Mouse (Mus musculus) neural tube, embryonic 12.5 days (tissue): ENCODE measurements around the gene Plekha3. TPM values are rescaled to one million over a fixed set of nuclear protein-coding genes. Genes with fewer than 3 reads are reported as not detected.
A peak's percentile ranks its signal among the peaks of the same experiment; 100 is the strongest.

Experiments used
- ATAC-seq: fragments of 200-750 bp; cut with Nextera tagmentation; 2 replicates; pipeline ENCODE4 v1.8.0; 2017; ENCODE audit warnings: low read depth, mild to moderate bottlenecking, moderate TSS enrichment, moderate library complexity; ENCODE audit not compliant: low FRiP score
- H3K27ac ChIP-seq: fragments of 300-500 bp; sonication (generic); 2 replicates; pipeline ENCODE4 v1.5.1; 2016
- H3K27me3 ChIP-seq: fragments of 300-500 bp; sonication (generic); replicated peaks from 2 replicates; pipeline ENCODE4 v1.6.1; 2016; ENCODE audit warnings: mild to moderate bottlenecking
- H3K36me3 ChIP-seq: fragments of 300-500 bp; sonication (generic); 2 replicates; pipeline ENCODE4 v1.6.1; 2016; ENCODE audit warnings: mild to moderate bottlenecking
- H3K4me1 ChIP-seq: fragments of 300-500 bp; sonication (generic); 2 replicates; pipeline ENCODE4 v1.6.1; 2016
- H3K4me2 ChIP-seq: fragments of 300-500 bp; sonication (generic); replicated peaks from 2 replicates; pipeline ENCODE4 v1.6.1; 2016; ENCODE audit warnings: mild to moderate bottlenecking
- H3K4me3 ChIP-seq: fragments of 300-500 bp; sonication (generic); 2 replicates; pipeline ENCODE4 v1.5.1; 2016
- H3K9ac ChIP-seq: fragments of 300-500 bp; sonication (generic); 2 replicates; pipeline ENCODE4 v1.6.1; 2016; ENCODE audit warnings: mild to moderate bottlenecking
- H3K9me3 ChIP-seq: fragments of 300-500 bp; sonication (generic); 2 replicates; pipeline ENCODE4 v1.6.1; 2016; ENCODE audit warnings: mild to moderate bottlenecking
- WGBS: fragments of 180-500 bp; shearing (Covaris S2); methylation state at CpG from one replicate; pipeline ENCODE4 v1.1.7; 2016; 5-methylcytosine and 5-hydroxymethylcytosine counted together
- polyA plus RNA-seq: library from polyadenylated mRNA; unstranded; fragments of >200 nt; fragmentation: Nextera tagmentation; extraction: Ambion mirVana; gene quantifications from 2 replicates; pipeline ENCODE4 v1.2.1, GENCODE M21; 2016

Gene Plekha3
- polyA plus RNA-seq, 1 experiment from 2014 or later = 17.4 TPM

DNA sequence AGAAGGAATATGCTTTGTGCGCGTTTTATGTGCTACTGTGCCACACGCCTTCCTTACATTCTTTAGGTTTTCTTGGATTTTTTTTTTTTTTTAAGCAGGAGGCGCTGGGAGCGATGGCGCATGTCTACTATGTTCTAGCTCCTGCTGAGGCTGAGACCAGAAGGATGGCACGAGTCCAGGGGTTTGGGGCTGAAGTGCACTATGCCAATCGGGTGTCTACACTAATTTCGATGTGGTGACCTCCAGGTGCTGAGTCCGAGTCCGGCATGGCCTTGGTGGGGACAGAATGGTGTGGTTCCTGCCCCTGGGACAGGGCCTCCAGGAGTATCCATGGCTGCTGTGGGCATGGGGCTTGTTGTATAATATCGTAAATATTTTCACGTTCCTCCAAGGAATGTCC is 16.5 kb upstream of the Plekha3 start:
- Histone ChIP-seq H3K27ac (no peak overlapping the region), H3K4me3 (no peak overlapping the region), H3K9me3 (no peaks in the 10 kb centered on the region), H3K9ac (no peak overlapping the region), H3K27me3 (no peaks in the 10 kb centered on the region), H3K36me3 (no peaks in the 10 kb centered on the region), H3K4me1 (no peaks in the 10 kb centered on the region), H3K4me2 (no peak overlapping the region)
- no peak for ATAC-seq
- 82% methylated on average over 13 of the region's 13 CpGs for WGBS

DNA sequence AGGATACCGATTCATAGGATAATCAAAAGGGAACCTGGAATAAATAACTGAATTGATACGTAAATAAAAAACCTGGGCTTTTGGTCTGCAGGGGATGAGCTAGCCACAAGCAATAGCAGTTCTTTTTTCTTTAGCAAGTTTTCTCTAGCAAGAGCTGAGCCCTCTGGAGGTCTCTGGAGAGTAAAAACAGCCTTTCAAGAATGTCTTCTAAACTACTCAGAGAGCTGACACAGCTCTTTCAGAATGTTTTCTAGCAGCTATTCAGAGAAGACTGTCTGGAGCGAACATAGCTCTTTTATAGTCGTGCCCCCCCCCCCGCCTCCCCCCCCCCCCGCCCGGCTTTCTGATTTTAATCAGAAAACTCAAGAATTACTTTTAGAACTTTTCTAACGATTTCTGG is 15.7 kb upstream of the Plekha3 start:
- H3K27me3 ChIP-seq = no peaks in the 10 kb centered on the region
- no peak overlapping the region for H3K9ac ChIP-seq
- no peaks in the 10 kb centered on the region for H3K9me3 ChIP-seq
- peaks cover 8% of the 10 kb centered on the region for H3K36me3 ChIP-seq
- 55% methylated on average over 7 of the region's 8 CpGs for WGBS
- H3K4me3 ChIP-seq = no peak overlapping the region
- no peaks in the 10 kb centered on the region for H3K4me1 ChIP-seq
- no peak overlapping the region for H3K4me2 ChIP-seq
- no peak overlapping the region for H3K27ac ChIP-seq
- ATAC-seq = no peak

DNA sequence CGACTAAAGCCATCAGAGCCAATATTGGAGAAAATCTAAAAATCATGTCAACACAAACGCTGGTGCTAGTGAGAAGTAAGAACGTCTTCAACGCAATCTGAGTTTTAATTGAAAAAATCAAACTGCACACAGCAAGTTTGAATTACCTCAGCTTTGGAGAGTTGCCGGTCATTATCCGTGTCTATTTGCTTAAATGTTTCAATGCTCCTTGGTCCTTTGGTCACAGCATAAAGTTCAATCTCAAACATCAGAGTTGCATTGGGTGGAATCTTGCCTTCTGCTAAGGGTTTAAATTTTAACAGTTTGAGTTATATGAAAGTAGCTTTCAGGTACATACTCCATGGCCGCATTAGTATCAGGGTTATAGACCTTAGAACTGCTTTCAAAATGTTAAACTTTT is 9.6 kb upstream of the Plekha3 start:
- no peak for ATAC-seq
- no peak overlapping the region for H3K9ac ChIP-seq
- peaks cover 17% of the 10 kb centered on the region for H3K36me3 ChIP-seq
- no peaks in the 10 kb centered on the region for H3K9me3 ChIP-seq
- H3K27me3 ChIP-seq = no peaks in the 10 kb centered on the region
- H3K4me2 ChIP-seq = no peak overlapping the region
- no peaks in the 10 kb centered on the region for H3K4me1 ChIP-seq
- no peak overlapping the region for H3K27ac ChIP-seq
- WGBS = 95% methylated on average over 7 of the region's 7 CpGs
- no peak overlapping the region for H3K4me3 ChIP-seq

DNA sequence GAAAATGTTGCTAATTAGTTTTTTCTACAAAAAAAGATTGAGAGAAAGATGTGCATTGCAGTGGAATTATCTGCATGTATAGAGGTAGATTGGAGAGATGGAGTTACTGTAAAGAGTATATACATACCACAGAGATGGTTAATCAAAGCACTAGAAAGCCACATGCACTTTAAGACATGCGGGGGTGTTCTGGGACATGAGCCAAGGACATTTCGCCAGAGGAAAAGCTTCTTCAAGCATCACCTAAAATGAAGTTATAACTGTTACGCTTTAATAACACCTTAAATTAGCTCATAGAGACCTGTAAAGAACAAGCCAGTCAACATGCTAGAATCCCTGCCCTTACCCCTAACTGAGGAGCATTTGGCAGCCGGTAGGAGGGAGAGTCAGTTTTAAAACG is 7.9 kb upstream of the Plekha3 start:
- Histone ChIP-seq H3K27me3 (no peaks in the 10 kb centered on the region), H3K27ac (no peak overlapping the region), H3K9me3 (no peaks in the 10 kb centered on the region), H3K36me3 (peaks cover 17% of the 10 kb centered on the region), H3K9ac (no peak overlapping the region), H3K4me3 (no peak overlapping the region), H3K4me1 (peaks cover 7% of the 10 kb centered on the region; the same call in 1 of the 2 replicates), H3K4me2 (no peak overlapping the region)
- 86% methylated on average over 5 of the region's 5 CpGs for WGBS
- no peak for ATAC-seq

DNA sequence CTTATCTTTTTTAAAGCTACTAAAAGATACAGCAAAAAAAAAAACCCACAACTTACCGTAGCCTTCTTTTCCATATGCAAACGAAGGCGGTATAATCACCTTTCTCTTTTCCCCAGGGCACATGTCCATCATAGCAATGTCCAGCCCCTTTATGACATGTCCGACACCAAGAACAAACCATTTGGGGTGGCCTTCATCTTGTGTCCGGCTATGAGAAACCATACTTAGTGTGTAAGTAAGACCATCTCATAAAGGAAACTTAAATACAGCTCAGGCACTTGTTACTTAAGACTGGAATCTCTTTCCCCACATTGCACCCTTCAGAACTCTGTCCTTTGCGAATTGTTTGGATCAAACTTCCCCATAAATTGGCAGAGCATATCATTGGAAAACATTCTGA is 3.4 kb upstream of the Plekha3 start:
- no peaks in the 10 kb centered on the region for H3K27me3 ChIP-seq
- H3K36me3 ChIP-seq = no peaks in the 10 kb centered on the region; the same call in 1 of the 2 replicates
- no peaks in the 10 kb centered on the region for H3K9me3 ChIP-seq
- no peak overlapping the region for H3K27ac ChIP-seq
- H3K4me2 ChIP-seq = peak overlapping the region; percentile 66
- H3K4me3 ChIP-seq = peak overlapping the region; percentile 39; the same call in 1 of the 2 replicates
- WGBS = 86% methylated on average over 6 of the region's 6 CpGs
- H3K4me1 ChIP-seq = peaks cover 21% of the 10 kb centered on the region
- no peak for ATAC-seq
- no peak overlapping the region for H3K9ac ChIP-seq

DNA sequence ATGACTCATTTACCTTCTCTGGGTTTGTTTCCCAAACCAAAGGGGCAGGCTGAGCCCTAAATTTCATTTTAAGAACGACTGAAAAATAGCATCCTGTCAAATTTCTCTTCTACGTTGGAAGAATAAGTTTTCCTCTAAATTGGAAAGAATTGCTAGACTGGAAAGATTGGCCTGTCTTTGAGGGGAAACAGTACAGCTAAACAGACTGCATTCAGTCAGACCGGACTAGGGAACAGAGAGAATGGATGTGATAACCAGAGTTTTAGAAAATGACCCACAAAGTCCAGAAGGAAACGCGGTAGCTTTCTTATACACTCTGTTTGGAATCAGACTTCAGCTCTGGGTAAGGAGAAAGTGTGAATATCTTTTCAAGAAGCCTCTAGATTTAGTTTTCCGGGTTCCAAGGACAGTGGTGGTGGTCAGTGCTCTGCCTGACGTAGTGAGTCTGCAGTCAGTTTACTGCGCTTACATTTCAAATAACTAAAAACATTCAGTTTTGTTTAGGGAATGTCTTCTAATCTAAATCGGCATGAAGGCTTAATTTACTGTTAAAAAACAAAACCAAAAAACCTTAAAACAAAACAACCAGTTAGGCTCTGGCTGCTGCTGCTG is 2.8 kb upstream of the Plekha3 start:
- H3K4me1 ChIP-seq = peaks cover 24% of the 10 kb centered on the region
- H3K9me3 ChIP-seq = no peaks in the 10 kb centered on the region
- peak overlapping the region; percentile 50 for H3K9ac ChIP-seq
- no peaks in the 10 kb centered on the region for H3K27me3 ChIP-seq
- 46% methylated on average over 9 of the region's 9 CpGs for WGBS
- no peaks in the 10 kb centered on the region; the same call in 1 of the 2 replicates for H3K36me3 ChIP-seq
- H3K27ac ChIP-seq = no peak overlapping the region
- H3K4me3 ChIP-seq = peak overlapping the region; percentile 39
- no peak for ATAC-seq
- H3K4me2 ChIP-seq = peak overlapping the region; percentile 66

DNA sequence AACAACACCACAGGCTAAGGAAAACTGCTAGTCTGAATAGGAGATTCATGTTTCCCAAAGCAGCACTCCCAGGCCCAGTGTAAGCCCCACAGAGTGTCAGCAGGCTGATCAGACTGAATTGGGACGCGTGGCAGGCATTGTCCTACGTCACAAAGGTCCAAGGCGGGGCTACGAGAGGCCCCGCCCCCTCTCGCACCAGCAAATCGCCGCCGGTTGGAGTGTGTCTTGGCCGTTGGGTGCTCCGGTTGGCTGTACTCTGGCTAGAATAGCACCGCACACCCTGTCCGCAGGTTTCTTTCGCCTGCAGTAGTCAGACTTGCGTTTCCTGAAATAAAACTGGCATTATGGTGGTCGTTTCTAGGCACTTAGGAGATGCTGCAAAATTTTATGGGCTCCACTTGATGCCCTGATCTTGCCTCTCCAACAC is 2.1 kb upstream of the Plekha3 start, which contains the start of gene Fkbp7:
TSS of gene Fkbp7 (minus strand) at position 151 of the 427 bp plus-strand sequence.
- ATAC-seq = peak; percentile 95
- peak within 1 kb of the TSS; percentile 50 for H3K9ac ChIP-seq
- H3K4me3 ChIP-seq = peak within 1 kb of the TSS; percentile 39
- no peaks in the 10 kb centered on the region for H3K9me3 ChIP-seq
- H3K27me3 ChIP-seq = no peaks in the 10 kb centered on the region
- peak within 1 kb of the TSS; percentile 66 for H3K4me2 ChIP-seq
- WGBS = under 1% methylated on average over 17 of the region's 17 CpGs
- no peaks in the 10 kb centered on the region for H3K36me3 ChIP-seq
- H3K4me1 ChIP-seq = peaks cover 24% of the 10 kb centered on the region
- peak within 1 kb of the TSS; percentile 9; the same call in 1 of the 2 replicates for H3K27ac ChIP-seq

DNA sequence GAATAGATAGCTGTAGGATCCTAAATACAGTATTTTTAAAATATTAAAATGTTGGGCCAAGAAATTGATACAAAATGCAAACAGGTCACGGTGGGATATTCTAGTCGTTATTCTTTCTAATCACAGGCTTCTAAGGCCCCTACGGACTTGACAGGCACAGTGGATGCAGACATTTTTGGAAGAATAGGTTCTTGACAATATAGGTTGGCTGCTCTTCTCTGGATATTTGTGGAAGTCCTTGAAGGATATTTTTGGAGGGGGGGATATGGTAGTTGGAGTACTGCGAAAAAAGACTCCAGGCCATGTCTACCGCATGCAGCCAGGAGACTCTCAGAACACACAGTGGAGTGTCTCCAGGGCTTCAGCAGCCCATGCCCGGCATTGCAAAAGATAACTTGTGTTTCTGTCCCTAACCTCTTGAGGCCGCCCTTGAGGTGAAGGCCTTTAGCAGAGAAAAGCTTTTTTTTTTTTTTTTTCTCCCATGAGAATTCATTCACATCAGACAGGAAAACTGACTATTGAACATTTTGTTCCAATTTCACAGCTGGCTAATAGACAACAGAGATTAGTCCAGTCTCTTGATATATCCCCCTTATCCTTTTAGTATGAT is 1.5 kb upstream of the Plekha3 start:
- Histone ChIP-seq H3K9me3 (no peaks in the 10 kb centered on the region), H3K4me3 (no peak overlapping the region), H3K27ac (no peak overlapping the region), H3K27me3 (no peaks in the 10 kb centered on the region), H3K4me2 (peak overlapping the region; percentile 66), H3K36me3 (no peaks in the 10 kb centered on the region), H3K4me1 (peaks cover 24% of the 10 kb centered on the region), H3K9ac (no peak overlapping the region)
- ATAC-seq = no peak
- 41% methylated on average over 7 of the region's 7 CpGs for WGBS

DNA sequence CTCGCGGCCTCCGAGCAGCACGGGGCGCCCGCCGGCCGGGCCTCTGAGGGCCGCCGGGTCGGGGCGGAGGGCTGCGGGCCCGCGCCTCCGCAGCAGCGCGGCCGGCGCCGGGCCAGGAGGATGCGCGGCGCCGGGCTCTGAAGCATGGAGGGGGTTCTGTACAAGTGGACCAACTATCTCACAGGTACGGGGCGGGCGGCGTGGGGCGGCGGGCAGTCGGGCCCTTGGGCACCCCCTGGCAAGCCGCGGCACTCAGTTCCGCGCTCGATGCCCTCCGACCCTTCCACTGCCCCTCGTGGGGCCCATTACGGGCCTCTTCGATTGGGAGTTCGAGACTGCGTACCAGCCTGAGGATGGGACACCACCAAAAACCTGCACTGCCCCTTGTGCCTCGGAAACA is 370 bp downstream of the Plekha3 start:
- peak overlapping the region; percentile 83 for H3K4me2 ChIP-seq
- under 1% methylated on average over 44 of the region's 44 CpGs for WGBS
- H3K9ac ChIP-seq = peak overlapping the region; percentile 86
- peak overlapping the region; percentile 87 for H3K4me3 ChIP-seq
- H3K27ac ChIP-seq = peak overlapping the region; percentile 62
- H3K27me3 ChIP-seq = no peaks in the 10 kb centered on the region
- peaks cover 24% of the 10 kb centered on the region for H3K4me1 ChIP-seq
- no peaks in the 10 kb centered on the region for H3K9me3 ChIP-seq
- 0 out of 2 replicates have a peak, but pooled peaks cover 3% of the 10 kb centered on the region for H3K36me3 ChIP-seq
- peak; percentile 28 for ATAC-seq

DNA sequence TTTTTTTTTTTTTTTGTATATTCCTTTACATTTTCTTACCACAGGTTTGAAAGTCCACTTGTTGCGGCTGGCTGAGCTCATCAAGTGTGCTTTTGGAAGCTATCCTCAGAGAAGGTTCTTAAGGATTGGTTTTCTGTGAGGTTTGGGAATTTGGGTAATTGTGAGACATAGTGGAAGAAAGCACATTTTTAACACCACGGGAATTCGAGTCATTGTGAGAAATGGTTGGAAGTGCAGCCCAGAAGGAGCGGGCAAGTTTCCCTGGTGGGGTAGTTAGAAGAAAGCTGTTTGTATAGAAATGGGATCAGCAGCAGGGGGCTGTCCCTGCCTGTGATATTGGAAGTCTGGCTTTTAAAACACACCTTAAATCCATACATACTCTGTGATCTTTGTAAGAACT is 868 bp downstream of the Plekha3 start:
- Histone ChIP-seq H3K9ac (peak overlapping the region; percentile 86), H3K4me3 (peak overlapping the region; percentile 87), H3K4me1 (peaks cover 24% of the 10 kb centered on the region), H3K9me3 (no peaks in the 10 kb centered on the region), H3K27ac (no peak overlapping the region), H3K4me2 (peak overlapping the region; percentile 83), H3K36me3 (0 out of 2 replicates have a peak, but pooled peaks cover 3% of the 10 kb centered on the region), H3K27me3 (no peaks in the 10 kb centered on the region)
- no peak for ATAC-seq
- 11% methylated on average over 4 of the region's 4 CpGs for WGBS

DNA sequence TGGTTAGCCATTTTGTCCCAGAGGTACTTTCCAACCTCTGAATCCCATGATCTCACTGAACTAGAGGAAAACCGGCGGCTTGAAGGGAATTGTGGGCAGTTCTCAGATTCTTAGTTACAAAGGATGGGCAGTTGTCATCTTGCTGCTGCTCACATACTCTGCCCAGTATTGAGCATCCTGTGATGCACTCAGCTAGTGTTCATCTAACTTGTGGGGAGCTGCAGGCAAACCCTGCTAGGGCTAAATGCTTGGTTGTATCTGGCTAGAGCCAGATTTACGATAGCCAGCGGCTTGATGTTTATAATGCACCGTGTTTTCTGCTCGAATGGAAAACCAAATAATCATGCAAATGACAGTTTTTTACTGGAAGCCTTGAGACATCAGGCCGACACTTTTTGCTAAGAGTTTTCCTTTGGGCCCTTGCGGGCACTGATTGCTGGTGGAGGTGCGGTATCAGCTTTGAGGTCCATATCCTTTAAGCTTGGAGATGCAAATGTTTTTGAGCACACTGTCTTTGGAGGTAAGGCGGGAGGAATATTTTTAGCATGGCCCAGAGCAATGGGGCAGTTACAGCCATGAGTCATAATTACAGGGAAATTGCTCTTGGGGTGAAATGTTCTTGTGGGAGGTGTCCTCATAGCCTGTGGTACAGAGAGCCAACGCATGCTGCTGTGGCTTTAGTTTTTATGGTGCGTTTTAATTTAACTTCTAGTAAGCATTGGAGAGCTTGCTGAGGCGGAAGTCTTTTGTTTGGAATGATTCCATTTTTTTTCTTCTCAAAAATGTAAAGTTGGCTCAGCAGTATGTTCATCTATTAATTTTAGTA is 1.5 kb downstream of the Plekha3 start:
- no peak for ATAC-seq
- Histone ChIP-seq H3K36me3 (peaks cover 3% of the 10 kb centered on the region; the same call in 1 of the 2 replicates), H3K4me3 (peak overlapping the region; percentile 87), H3K27ac (no peak overlapping the region), H3K9ac (peak overlapping the region; percentile 86), H3K4me1 (peaks cover 23% of the 10 kb centered on the region), H3K27me3 (no peaks in the 10 kb centered on the region), H3K4me2 (peak overlapping the region; percentile 83), H3K9me3 (no peaks in the 10 kb centered on the region)
- 40% methylated on average over 13 of the region's 13 CpGs for WGBS

DNA sequence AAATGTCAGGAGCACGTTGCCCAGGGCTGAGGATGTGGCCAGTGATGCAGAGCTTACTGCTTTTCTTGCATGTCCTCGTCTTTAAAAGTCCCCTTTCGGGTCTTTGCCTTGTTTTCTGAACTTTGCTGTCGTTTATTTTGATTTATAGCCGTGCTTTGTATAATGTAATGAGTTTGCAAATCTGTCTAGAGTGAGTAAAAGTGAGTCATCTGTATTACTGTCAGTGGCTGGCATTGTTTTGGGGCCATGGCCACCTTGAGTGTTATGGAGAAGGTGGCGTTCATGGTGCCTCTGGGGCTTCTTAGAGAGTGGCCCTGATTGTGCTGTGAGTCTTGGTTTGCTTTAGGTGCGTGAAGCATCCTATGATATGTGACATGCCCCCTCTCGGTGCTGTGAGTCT is 7.2 kb downstream of the Plekha3 start:
- peaks cover 48% of the 10 kb centered on the region for H3K36me3 ChIP-seq
- H3K4me1 ChIP-seq = no peaks in the 10 kb centered on the region
- no peak overlapping the region for H3K4me2 ChIP-seq
- H3K27ac ChIP-seq = no peak overlapping the region
- H3K9ac ChIP-seq = no peak overlapping the region
- WGBS = 82% methylated on average over 8 of the region's 8 CpGs
- ATAC-seq = no peak
- no peaks in the 10 kb centered on the region for H3K27me3 ChIP-seq
- no peak overlapping the region for H3K4me3 ChIP-seq
- no peaks in the 10 kb centered on the region for H3K9me3 ChIP-seq
